Mouse (Mus musculus): ENCODE data around the gene Gm4894. TPM values are rescaled to one million over a fixed set of nuclear protein-coding genes. Genes with fewer than 3 reads are reported as not detected.

The Gm4894 gene
- polyA plus RNA-seq, 1 experiment from 2014 or later = not detected

- no peaks in the 10 kb centered on the region for H3K27me3 ChIP-seq (replicated peaks; ENCODE audit: control insufficient read depth, insufficient read depth, low read length)
- H3K4me2 ChIP-seq (ENCODE audit: low read length) = no peak overlapping the region
- no peak overlapping the region for H3K27ac ChIP-seq (ENCODE audit: low read depth)
- no peaks in the 10 kb centered on the region for H3K4me1 ChIP-seq (replicated peaks; ENCODE audit: control insufficient read depth, insufficient read depth, low read length)
- H3K36me3 ChIP-seq (ENCODE audit: control insufficient read depth, insufficient read depth, low read length) = no peaks in the 10 kb centered on the region
- DNase-seq (ENCODE audit: low spot score) (no peak), ATAC-seq (replicated peaks; ENCODE audit: low FRiP score, low TSS enrichment, low read depth) (no peak)
- 76% methylated on average over 7 of the region's 7 CpGs for WGBS
- H3K4me3 ChIP-seq (ENCODE audit: low read depth, low read length) = no peak overlapping the region
- no peak overlapping the region for H3K9ac ChIP-seq (ENCODE audit: low read length)
- no peaks in the 10 kb centered on the region for H3K9me3 ChIP-seq (ENCODE audit: control insufficient read depth, low read length)
These were observed 18.6 kb downstream of the Gm4894 start for GRCm38 (mm10) chr9:49268949-49269348.

- Histone ChIP-seq H3K27ac (ENCODE audit: low read depth) (no peak overlapping the region), H3K9me3 (ENCODE audit: control insufficient read depth, low read length) (no peaks in the 10 kb centered on the region), H3K4me2 (ENCODE audit: low read length) (no peak overlapping the region), H3K27me3 (replicated peaks; ENCODE audit: control insufficient read depth, insufficient read depth, low read length) (no peaks in the 10 kb centered on the region), H3K36me3 (ENCODE audit: control insufficient read depth, insufficient read depth, low read length) (no peaks in the 10 kb centered on the region), H3K9ac (ENCODE audit: low read length) (no peak overlapping the region), H3K4me3 (ENCODE audit: low read depth, low read length) (no peak overlapping the region), H3K4me1 (replicated peaks; ENCODE audit: control insufficient read depth, insufficient read depth, low read length) (peaks cover 7% of the 10 kb centered on the region; the same call in 1 of the 2 replicates)
- WGBS = 72% methylated on average over 7 of the region's 7 CpGs
- no peak for DNase-seq (ENCODE audit: low spot score)
- ATAC-seq (replicated peaks; ENCODE audit: low FRiP score, low TSS enrichment, low read depth) = no peak
These were observed 23.2 kb downstream of the Gm4894 start for GRCm38 (mm10) chr9:49273566-49273965.

- Histone ChIP-seq H3K9ac (ENCODE audit: low read length) (no peak overlapping the region), H3K27me3 (replicated peaks; ENCODE audit: control insufficient read depth, insufficient read depth, low read length) (no peaks in the 10 kb centered on the region), H3K36me3 (ENCODE audit: control insufficient read depth, insufficient read depth, low read length) (no peaks in the 10 kb centered on the region), H3K4me2 (ENCODE audit: low read length) (no peak overlapping the region), H3K4me3 (ENCODE audit: low read depth, low read length) (no peak overlapping the region), H3K27ac (ENCODE audit: low read depth) (no peak overlapping the region), H3K4me1 (replicated peaks; ENCODE audit: control insufficient read depth, insufficient read depth, low read length) (peaks cover 7% of the 10 kb centered on the region; the same call in 1 of the 2 replicates), H3K9me3 (ENCODE audit: control insufficient read depth, low read length) (no peaks in the 10 kb centered on the region)
- 24% methylated on average over 4 of the region's 4 CpGs for WGBS
- ATAC-seq (replicated peaks; ENCODE audit: low FRiP score, low TSS enrichment, low read depth) = no peak
- DNase-seq (ENCODE audit: low spot score) = no peak
These were observed 25.6 kb downstream of the Gm4894 start for GRCm38 (mm10) chr9:49275976-49276375.

- no peak overlapping the region for H3K27ac ChIP-seq (ENCODE audit: low read depth)
- no peaks in the 10 kb centered on the region for H3K27me3 ChIP-seq (replicated peaks; ENCODE audit: control insufficient read depth, insufficient read depth, low read length)
- WGBS = 63% methylated on average over 11 of the region's 11 CpGs
These were observed 26.4 kb downstream of the Gm4894 start for GRCm38 (mm10) chr9:49276542-49277334.

GRCm38 (mm10) chr9:49295101-49295500 is 44.8 kb downstream of the Gm4894 start:
- no peaks in the 10 kb centered on the region for H3K27me3 ChIP-seq (replicated peaks; ENCODE audit: control insufficient read depth, insufficient read depth, low read length)
- H3K4me1 ChIP-seq (replicated peaks; ENCODE audit: control insufficient read depth, insufficient read depth, low read length) = no peaks in the 10 kb centered on the region
- 81% methylated on average over 1 of the region's 1 CpGs for WGBS

More at GRCm38 (mm10) chr9:49276542-49277334, 26.4 kb downstream of the Gm4894 start:
- Histone ChIP-seq H3K36me3 (ENCODE audit: control insufficient read depth, insufficient read depth, low read length) (no peaks in the 10 kb centered on the region), H3K9me3 (ENCODE audit: control insufficient read depth, low read length) (no peaks in the 10 kb centered on the region), H3K4me1 (replicated peaks; ENCODE audit: control insufficient read depth, insufficient read depth, low read length) (peaks cover 7% of the 10 kb centered on the region; the same call in 1 of the 2 replicates), H3K4me2 (ENCODE audit: low read length) (no peak overlapping the region), H3K9ac (ENCODE audit: low read length) (no peak overlapping the region), H3K4me3 (ENCODE audit: low read depth, low read length) (no peak overlapping the region)
- no peak for ATAC-seq (replicated peaks; ENCODE audit: low FRiP score, low TSS enrichment, low read depth)
- no peak for DNase-seq (ENCODE audit: low spot score)

GRCm38 (mm10) chr9:49307576-49307975 is 57.2 kb downstream of the Gm4894 start:
- Histone ChIP-seq H3K27me3 (replicated peaks; ENCODE audit: control insufficient read depth, insufficient read depth, low read length) (no peaks in the 10 kb centered on the region), H3K4me1 (replicated peaks; ENCODE audit: control insufficient read depth, insufficient read depth, low read length) (no peaks in the 10 kb centered on the region), H3K9me3 (ENCODE audit: control insufficient read depth, low read length) (no peaks in the 10 kb centered on the region), H3K9ac (ENCODE audit: low read length) (no peak overlapping the region), H3K27ac (ENCODE audit: low read depth) (no peak overlapping the region), H3K36me3 (ENCODE audit: control insufficient read depth, insufficient read depth, low read length) (no peaks in the 10 kb centered on the region), H3K4me3 (ENCODE audit: low read depth, low read length) (no peak overlapping the region), H3K4me2 (ENCODE audit: low read length) (no peak overlapping the region)
- no peak for ATAC-seq (replicated peaks; ENCODE audit: low FRiP score, low TSS enrichment, low read depth)
- no peak for DNase-seq (ENCODE audit: low spot score)
- 78% methylated on average over 3 of the region's 3 CpGs for WGBS

More at GRCm38 (mm10) chr9:49295101-49295500, 44.8 kb downstream of the Gm4894 start:
- DNase-seq (ENCODE audit: low spot score) (no peak), ATAC-seq (replicated peaks; ENCODE audit: low FRiP score, low TSS enrichment, low read depth) (no peak)
- H3K36me3 ChIP-seq (ENCODE audit: control insufficient read depth, insufficient read depth, low read length) = no peaks in the 10 kb centered on the region
- H3K4me3 ChIP-seq (ENCODE audit: low read depth, low read length) = no peak overlapping the region
- H3K4me2 ChIP-seq (ENCODE audit: low read length) = no peak overlapping the region
- no peaks in the 10 kb centered on the region for H3K9me3 ChIP-seq (ENCODE audit: control insufficient read depth, low read length)
- no peak overlapping the region for H3K27ac ChIP-seq (ENCODE audit: low read depth)
- H3K9ac ChIP-seq (ENCODE audit: low read length) = no peak overlapping the region

GRCm38 (mm10) chr9:49310821-49311220 is 60.5 kb downstream of the Gm4894 start:
- Histone ChIP-seq H3K9ac (ENCODE audit: low read length) (no peak overlapping the region), H3K27ac (ENCODE audit: low read depth) (no peak overlapping the region), H3K36me3 (ENCODE audit: control insufficient read depth, insufficient read depth, low read length) (no peaks in the 10 kb centered on the region), H3K4me1 (replicated peaks; ENCODE audit: control insufficient read depth, insufficient read depth, low read length) (no peaks in the 10 kb centered on the region), H3K4me2 (ENCODE audit: low read length) (no peak overlapping the region), H3K4me3 (ENCODE audit: low read depth, low read length) (no peak overlapping the region), H3K27me3 (replicated peaks; ENCODE audit: control insufficient read depth, insufficient read depth, low read length) (no peaks in the 10 kb centered on the region), H3K9me3 (ENCODE audit: control insufficient read depth, low read length) (no peaks in the 10 kb centered on the region)
- ATAC-seq (replicated peaks; ENCODE audit: low FRiP score, low TSS enrichment, low read depth) = no peak
- WGBS = 37% methylated on average over 4 of the region's 4 CpGs
- no peak for DNase-seq (ENCODE audit: low spot score)

- no peak overlapping the region for H3K4me3 ChIP-seq (ENCODE audit: low read depth, low read length)
- no peak for ATAC-seq (replicated peaks; ENCODE audit: low FRiP score, low TSS enrichment, low read depth)
These were observed 68.3 kb downstream of the Gm4894 start for GRCm38 (mm10) chr9:49318638-49319037.

More at GRCm38 (mm10) chr9:49318638-49319037, 68.3 kb downstream of the Gm4894 start:
- H3K9me3 ChIP-seq (ENCODE audit: control insufficient read depth, low read length) = no peaks in the 10 kb centered on the region
- no peaks in the 10 kb centered on the region for H3K27me3 ChIP-seq (replicated peaks; ENCODE audit: control insufficient read depth, insufficient read depth, low read length)
- no peak overlapping the region for H3K9ac ChIP-seq (ENCODE audit: low read length)
- H3K27ac ChIP-seq (ENCODE audit: low read depth) = no peak overlapping the region
- no peak for DNase-seq (ENCODE audit: low spot score)
- no peaks in the 10 kb centered on the region for H3K36me3 ChIP-seq (ENCODE audit: control insufficient read depth, insufficient read depth, low read length)
- no peaks in the 10 kb centered on the region for H3K4me1 ChIP-seq (replicated peaks; ENCODE audit: control insufficient read depth, insufficient read depth, low read length)
- no peak overlapping the region for H3K4me2 ChIP-seq (ENCODE audit: low read length)

Data from intestine, embryonic 14.5 days (tissue).